Mouse (Mus musculus): Measurements from ENCODE around the gene Akr1b3.
A peak's percentile ranks its signal among the peaks of the same experiment; 100 is the strongest.
"Not testable (repeated sequence)": the region's sequence is repeated elsewhere in the genome, so short reads cannot be mapped to it uniquely, and the experiment has no call there.

The Akr1b3 gene

GRCm38 (mm10) chr6:34316854-34317771 lies at the start of gene Akr1b3:
TSS of gene Akr1b3 (minus strand) at chr6:34317478.
- DNase-seq (ENCODE audit: extremely low spot score, low spot score), result peak; percentile 90

DNA sequence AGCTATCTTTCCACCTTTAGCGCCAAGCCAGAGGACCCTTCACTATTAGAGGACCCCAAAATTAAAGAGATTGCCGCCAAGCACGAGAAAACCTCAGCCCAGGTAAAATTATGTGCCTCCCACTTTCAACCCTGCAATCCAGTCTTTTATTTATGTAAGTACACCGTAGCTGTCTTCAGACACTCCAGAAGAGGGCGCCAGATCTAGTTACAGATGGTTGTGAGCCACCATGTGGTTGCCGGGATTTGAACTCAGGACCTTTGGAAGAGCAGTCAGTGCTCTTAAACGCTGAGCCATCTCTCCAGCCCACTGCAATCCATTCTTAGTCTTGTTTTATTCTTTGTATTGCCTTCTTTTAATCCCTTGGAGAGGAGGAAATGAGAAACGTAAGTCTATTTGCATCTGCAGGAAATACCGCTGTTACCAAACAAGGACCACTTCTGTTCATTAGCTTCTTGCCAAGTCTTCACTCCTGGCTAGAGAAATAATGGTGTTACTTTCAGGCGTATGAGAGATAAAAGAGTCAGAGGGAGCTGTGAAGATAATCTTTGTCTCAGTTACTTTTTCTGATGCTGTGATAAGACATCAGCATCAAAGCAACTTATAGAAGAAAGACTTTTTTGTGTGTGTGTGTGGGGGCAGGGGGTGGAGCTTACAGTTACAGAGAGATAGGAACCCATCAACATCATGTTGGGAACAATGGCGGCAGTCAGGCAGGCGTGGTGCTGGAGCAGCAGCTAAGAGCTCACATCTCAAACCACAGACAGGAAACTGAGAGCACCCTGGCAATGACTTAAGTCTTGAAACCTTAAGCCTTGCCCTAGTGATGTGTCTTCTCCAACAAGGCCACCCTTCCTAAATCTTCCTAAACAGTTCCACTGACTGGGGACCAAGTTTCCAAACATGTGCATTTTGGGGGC lies 47.2 kb upstream of the Akr1b3 start:
- no peak for DNase-seq (ENCODE audit: extremely low spot score, low spot score)

DNA sequence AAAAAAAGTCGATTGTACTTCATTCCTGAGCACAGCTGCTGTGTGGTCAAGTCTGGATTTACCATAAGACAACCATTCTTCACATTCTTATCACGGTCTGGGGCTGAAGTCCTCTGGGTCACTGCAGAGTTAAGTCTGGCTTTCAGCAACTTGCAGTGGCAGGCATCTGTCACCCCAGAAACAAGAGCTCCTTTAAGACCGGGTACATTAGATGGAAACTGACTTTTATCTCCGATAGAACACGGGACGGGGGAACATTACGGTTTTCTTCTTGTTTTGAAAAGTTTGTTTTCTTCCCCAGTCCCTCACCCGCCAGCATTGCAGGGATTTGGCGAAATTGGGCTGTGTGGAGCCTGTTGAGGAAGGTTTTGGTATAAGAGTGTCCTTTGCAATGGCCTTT lies 38.6 kb upstream of the Akr1b3 start:
- DNase-seq (ENCODE audit: extremely low spot score, low spot score), result no peak

DNA sequence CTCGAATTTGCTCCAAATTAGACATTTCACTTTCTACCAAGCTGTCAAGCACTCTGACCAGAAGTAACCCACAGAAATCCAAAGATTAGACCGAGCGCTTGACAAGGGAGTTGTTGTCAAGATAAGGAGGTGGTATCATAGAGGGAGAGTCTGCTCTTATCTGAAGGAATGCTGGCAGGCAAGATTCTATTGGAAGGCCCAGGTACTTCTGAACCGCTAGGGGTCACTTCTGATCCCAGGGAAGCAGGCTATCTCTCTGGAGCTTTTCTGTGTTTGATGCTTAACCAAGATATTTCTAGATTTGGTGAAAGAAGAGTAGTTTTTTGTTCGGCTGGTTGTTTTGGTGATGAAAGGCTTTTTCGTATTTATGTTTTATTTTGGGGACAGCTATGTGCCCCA lies 38.1 kb upstream of the Akr1b3 start:
- DNase-seq (ENCODE audit: extremely low spot score, low spot score), result no peak

DNA sequence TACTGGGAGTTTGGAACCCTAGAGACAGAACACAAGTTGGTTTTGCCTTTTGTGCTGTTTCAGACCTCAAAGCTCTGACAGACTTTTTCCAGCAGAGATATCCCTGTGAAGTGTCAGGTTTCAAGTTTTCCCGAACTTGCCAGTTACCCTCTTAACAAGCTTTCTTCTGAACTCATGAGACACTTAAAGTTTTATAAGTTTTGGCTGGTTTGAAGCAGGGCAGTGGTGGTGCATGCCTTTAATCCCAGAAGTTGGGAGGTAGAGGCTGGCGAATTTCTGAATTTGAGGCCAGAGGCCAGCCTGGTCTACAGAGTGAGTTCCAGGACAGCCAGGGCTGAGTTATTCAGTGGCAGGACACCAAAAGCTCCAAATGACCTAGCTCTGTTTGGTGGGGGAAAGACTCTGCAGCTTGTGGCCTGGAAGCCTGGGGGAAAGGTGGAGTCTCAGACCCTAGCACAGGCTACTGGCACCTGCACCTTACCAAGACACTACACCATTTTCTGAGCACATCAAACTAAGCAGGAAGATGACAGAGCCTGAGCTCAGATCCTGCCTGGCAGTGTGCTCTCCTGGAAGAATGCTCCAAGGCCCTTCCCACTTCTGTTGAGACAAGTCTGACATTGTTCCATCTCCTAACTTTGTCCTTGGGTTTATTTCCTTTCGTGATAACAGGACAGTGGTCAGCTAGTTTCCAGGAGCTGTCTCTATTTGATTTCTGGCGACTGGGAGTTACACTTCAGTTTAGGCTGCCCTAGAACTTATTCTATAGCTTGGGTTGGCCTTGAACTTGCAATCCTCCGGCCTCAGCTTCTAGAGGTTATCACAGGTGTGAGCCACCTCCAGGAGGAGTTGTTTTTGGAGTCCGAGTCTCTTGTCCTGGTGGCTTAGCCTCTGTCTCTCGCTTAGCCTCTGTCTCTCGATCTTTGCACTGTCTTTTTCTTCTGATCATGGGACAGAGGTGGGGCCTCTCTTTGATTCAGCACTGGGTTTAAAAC lies 37.4 kb upstream of the Akr1b3 start:
- DNase-seq (ENCODE audit: extremely low spot score, low spot score), result no peak

DNA sequence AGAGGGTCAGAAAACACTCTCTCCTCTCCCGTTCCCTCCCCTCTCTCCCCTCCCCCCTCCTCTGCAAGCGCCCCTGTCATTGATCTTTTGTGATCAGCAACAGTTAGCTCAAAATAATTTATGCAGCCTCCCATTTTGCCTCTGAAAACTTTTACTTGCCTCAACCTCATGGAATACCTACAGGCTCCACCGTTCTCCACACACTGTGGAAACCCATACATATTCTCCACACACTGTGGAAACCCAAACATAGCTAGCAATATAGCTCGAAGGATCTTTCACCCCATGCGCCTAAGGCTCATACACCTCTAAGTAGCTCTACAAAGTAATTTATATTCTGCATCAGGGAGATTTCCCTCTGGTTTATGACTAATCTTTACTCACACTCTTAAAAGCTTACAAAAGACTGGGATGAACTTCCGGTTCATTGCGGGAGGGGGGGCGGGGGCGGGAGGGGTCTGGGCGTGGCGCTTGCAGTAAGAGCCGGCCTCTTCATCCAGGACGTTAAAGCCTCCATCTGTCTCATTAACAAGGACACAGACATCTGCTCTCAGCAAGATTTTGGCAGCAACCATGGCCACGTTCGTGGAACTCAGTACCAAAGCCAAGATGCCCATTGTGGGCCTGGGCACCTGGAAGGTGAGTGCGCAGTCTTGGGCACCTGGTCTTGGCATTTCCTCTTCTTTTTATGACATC lies 36.5 kb upstream of the Akr1b3 start, which contains the start of gene Akr1b8:
TSS of gene Akr1b8 (plus strand) at position 462 of the 696 bp plus-strand sequence.
- peak; percentile 35 for DNase-seq (ENCODE audit: extremely low spot score, low spot score)

GRCm38 (mm10) chr6:34352401-34352800 lies 35.1 kb upstream of the Akr1b3 start:
- no peak for DNase-seq (ENCODE audit: extremely low spot score, low spot score)

- DNase-seq (ENCODE audit: extremely low spot score, low spot score), result not testable (repeated sequence)
Measured at GRCm38 (mm10) chr6:34351481-34351880, 34.2 kb upstream of the Akr1b3 start.

DNA sequence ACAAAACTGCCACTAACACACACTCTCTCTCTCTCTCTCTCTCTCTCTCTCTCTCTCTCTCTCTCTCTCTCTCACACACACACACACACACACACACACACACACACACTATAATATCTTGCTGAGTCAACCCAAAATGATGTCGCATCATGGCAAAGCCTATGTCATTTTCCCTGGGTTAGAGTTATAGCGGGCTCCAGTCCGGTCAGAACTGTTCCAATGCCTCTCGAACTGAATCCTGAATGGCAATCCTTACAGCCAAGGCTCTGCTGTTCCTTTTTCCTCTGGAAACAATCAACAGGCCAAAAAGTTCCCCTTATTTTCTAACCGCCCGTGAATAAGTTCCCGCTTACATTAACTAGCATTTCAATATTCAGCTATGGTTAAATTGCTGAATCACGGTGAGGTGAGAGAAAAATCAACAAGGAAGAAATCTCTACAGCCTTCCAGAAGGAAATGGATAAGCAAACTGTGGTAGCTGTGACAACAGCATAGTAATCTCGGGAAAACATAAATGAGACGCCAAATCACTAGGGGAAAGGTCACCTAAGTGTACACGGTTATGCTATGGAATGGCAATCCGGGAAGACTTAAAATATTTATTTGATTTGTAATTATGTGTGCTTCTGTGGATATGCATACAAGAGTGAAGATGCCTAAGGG lies 32.9 kb upstream of the Akr1b3 start:
- DNase-seq (ENCODE audit: extremely low spot score, low spot score), result no peak

GRCm38 (mm10) chr6:34346096-34346898 lies 29.0 kb upstream of the Akr1b3 start:
- peak; percentile 78 for DNase-seq (ENCODE audit: extremely low spot score, low spot score)

GRCm38 (mm10) chr6:34344935-34345334 lies 27.7 kb upstream of the Akr1b3 start:
- no peak for DNase-seq (ENCODE audit: extremely low spot score, low spot score)

- no peak for DNase-seq (ENCODE audit: extremely low spot score, low spot score)
Measured at GRCm38 (mm10) chr6:34344135-34344850, 27.0 kb upstream of the Akr1b3 start.

GRCm38 (mm10) chr6:34343426-34343825 lies 26.1 kb upstream of the Akr1b3 start:
- DNase-seq (ENCODE audit: extremely low spot score, low spot score), result no peak

- no peak for DNase-seq (ENCODE audit: extremely low spot score, low spot score)
Measured at GRCm38 (mm10) chr6:34342476-34342875, 25.2 kb upstream of the Akr1b3 start.

- no peak for DNase-seq (ENCODE audit: extremely low spot score, low spot score)
Measured at GRCm38 (mm10) chr6:34341991-34342390, 24.7 kb upstream of the Akr1b3 start.

GRCm38 (mm10) chr6:34337799-34338198 lies 20.5 kb upstream of the Akr1b3 start:
- no peak for DNase-seq (ENCODE audit: extremely low spot score, low spot score)

- DNase-seq (ENCODE audit: extremely low spot score, low spot score), result no peak
Measured at GRCm38 (mm10) chr6:34334673-34335072, 17.4 kb upstream of the Akr1b3 start.

GRCm38 (mm10) chr6:34331804-34332203 lies 14.5 kb upstream of the Akr1b3 start:
- not testable (repeated sequence) for DNase-seq (ENCODE audit: extremely low spot score, low spot score)

Data from neural tube, embryonic 10.5 days (tissue).